Mouse (Mus musculus) central nervous system, embryonic 11.5 days (tissue): ENCODE measurements around the gene Chrna4. TPM values are rescaled to one million over a fixed set of nuclear protein-coding genes. Genes with fewer than 3 reads are reported as not detected.

ENCODE experiments used
- polyA plus RNA-seq: library from polyadenylated mRNA; depleted of rRNA; stranded (reverse); fragments of >200 nt; gene quantifications from 2 replicates; pipeline ENCODE4 v1.2.3, GENCODE M21; 2012; rRNA removed

The Chrna4 gene
- 10.2 and 12.9 TPM in 2 replicates for polyA plus RNA-seq

GRCm38 (mm10) chr2:181043437-181043836 lies at the start of gene Chrna4:
Gene Chrna4, minus strand, starts transcription at chr2:181043546.

GRCm38 (mm10) chr2:180986449-180986848 lies 56.9 kb downstream of the Chrna4 start, which contains the start of gene Col20a1:
Gene Col20a1, plus strand, starts transcription at chr2:180986535.

Other genes starting within 250 kb of the Chrna4 start
- 41.1 and 71.1 TPM in 2 replicates for gene Ythdf1, start 122.6 kb downstream of the Chrna4 start, polyA plus RNA-seq
- gene Birc7, start 114.5 kb downstream of the Chrna4 start, polyA plus RNA-seq, result 0.29 and 0.41 TPM in 2 replicates
- 40.6 and 50.9 TPM in 2 replicates for gene Nkain4, start 88.8 kb downstream of the Chrna4 start, polyA plus RNA-seq
- gene Arfgap1, start 76.3 kb downstream of the Chrna4 start, polyA plus RNA-seq, result 68.6 and 83.8 TPM in 2 replicates
- 0.67 and 1.9 TPM in 2 replicates for gene Col20a1, start 57.0 kb downstream of the Chrna4 start, polyA plus RNA-seq
- gene Kcnq2, start 91.8 kb upstream of the Chrna4 start, polyA plus RNA-seq, result 19.1 and 19.2 TPM in 2 replicates
- gene Eef1a2, start 113.5 kb upstream of the Chrna4 start, polyA plus RNA-seq, result 6.3 and 8.5 TPM in 2 replicates
- gene Ppdpf, start 143.7 kb upstream of the Chrna4 start, polyA plus RNA-seq, result 169 and 247 TPM in 2 replicates
- gene Ptk6, start 159.2 kb upstream of the Chrna4 start, polyA plus RNA-seq, result 0.02 TPM in 1 of 2 replicates, not detected in the other
- gene Srms, start 169.6 kb upstream of the Chrna4 start, polyA plus RNA-seq, result 0.05 and 0.17 TPM in 2 replicates
- gene Fndc11, start 176.5 kb upstream of the Chrna4 start, polyA plus RNA-seq, result 0.13 and 0.20 TPM in 2 replicates
- 1.7 and 2.9 TPM in 2 replicates for gene Helz2, start 198.5 kb upstream of the Chrna4 start, polyA plus RNA-seq
- gene Gmeb2, start 244.5 kb upstream of the Chrna4 start, polyA plus RNA-seq, result 21.5 and 33.3 TPM in 2 replicates